Mouse (Mus musculus) neural tube, embryonic 11.5 days (tissue): ENCODE results near the gene Scn1a. TPM values are rescaled to one million over a fixed set of nuclear protein-coding genes. Genes with fewer than 3 reads are reported as not detected.

Experiments
- polyA plus RNA-seq: library from polyadenylated mRNA; unstranded; fragments of >200 nt; fragmentation: Nextera tagmentation; extraction: Ambion mirVana; gene quantifications from 2 replicates; pipeline ENCODE4 v1.2.1, GENCODE M21; 2014

Gene Scn1a
- polyA plus RNA-seq, 1 experiment from 2014 or later: 2.7 TPM

Other genes starting within 250 kb of the Scn1a start
- gene Ttc21b, start 184.2 kb downstream of the Scn1a start, polyA plus RNA-seq: 15.3 and 17.6 TPM in 2 replicates
- gene Scn9a, start 194.1 kb upstream of the Scn1a start, polyA plus RNA-seq: 9.0 and 10.5 TPM in 2 replicates